Mouse (Mus musculus): ENCODE measurements around the gene Ino80d. TPM values are rescaled to one million over a fixed set of nuclear protein-coding genes. Genes with fewer than 3 reads are reported as not detected.

Gene Ino80d
- polyA plus RNA-seq, 1 experiment from 2014 or later, result 5.9 TPM

DNA sequence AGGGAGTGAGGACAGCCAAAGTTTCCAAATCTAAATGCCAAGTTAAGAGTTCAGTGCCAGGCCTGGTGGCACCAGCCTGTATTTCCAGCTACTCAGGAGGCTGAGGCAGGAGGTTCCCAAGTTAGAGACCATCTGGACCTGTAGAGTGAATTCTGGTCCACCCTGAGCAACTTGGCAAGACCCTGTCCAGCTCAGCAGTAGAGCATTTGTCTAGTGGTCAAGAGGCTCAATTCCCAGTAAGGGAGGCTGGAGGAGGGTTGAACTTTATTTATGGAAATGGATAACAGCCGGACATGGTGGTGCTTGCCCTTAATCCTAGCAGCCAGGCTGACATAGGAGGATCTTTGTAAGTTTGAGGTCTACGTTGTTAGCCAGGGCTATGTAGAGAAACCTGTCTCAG is 38.1 kb downstream of the Ino80d start:
- 88% methylated on average over 2 of the region's 2 CpGs for WGBS
- ATAC-seq (ENCODE audit: low FRiP score, low TSS enrichment) (no peak), DNase-seq (ENCODE audit: low spot score) (no peak)
- Histone ChIP-seq H3K4me1 (replicated peaks; ENCODE audit: control insufficient read depth, insufficient read depth) (no peaks in the 10 kb centered on the region), H3K9me3 (ENCODE audit: control insufficient read depth, low read length) (no peaks in the 10 kb centered on the region), H3K27ac (replicated peaks) (no peak overlapping the region), H3K4me3 (ENCODE audit: low read depth, low read length) (no peak overlapping the region), H3K9ac (ENCODE audit: low read length) (no peak overlapping the region), H3K36me3 (ENCODE audit: control insufficient read depth, insufficient read depth, low read length) (peaks cover 14% of the 10 kb centered on the region), H3K27me3 (ENCODE audit: control insufficient read depth, insufficient read depth, low read length) (no peaks in the 10 kb centered on the region), H3K4me2 (replicated peaks; ENCODE audit: low read depth) (no peak overlapping the region)
- TF ChIP-seq EP300 (optimal IDR thresholded peaks at IDR 0.05) (no peak), CTCF (IDR thresholded peaks at IDR 0.05; ENCODE audit: low read depth) (no peak)

DNA sequence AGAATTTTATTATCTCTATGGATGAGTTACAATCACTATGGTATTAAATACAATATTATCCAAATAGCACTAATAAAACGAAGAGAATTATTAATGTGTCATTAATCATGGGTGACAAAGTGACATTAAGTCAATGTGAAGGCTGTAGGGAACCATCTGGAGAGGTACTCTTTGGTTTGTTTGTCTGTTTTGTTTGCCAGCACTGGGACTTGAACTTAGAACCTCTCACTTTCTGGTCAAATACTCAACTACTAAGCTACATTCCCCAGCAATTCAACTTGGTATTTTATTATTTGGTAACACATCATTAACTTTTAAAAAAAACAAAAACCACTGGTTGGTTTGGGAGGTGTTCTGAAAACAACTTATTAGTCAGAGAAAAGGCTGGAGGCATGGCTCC is 43.1 kb downstream of the Ino80d start:
- Histone ChIP-seq H3K4me3 (ENCODE audit: low read depth, low read length) (no peak overlapping the region), H3K4me1 (replicated peaks; ENCODE audit: control insufficient read depth, insufficient read depth) (no peaks in the 10 kb centered on the region), H3K9me3 (ENCODE audit: control insufficient read depth, low read length) (no peaks in the 10 kb centered on the region), H3K9ac (ENCODE audit: low read length) (no peak overlapping the region), H3K4me2 (replicated peaks; ENCODE audit: low read depth) (no peak overlapping the region), H3K27me3 (ENCODE audit: control insufficient read depth, insufficient read depth, low read length) (no peaks in the 10 kb centered on the region), H3K36me3 (ENCODE audit: control insufficient read depth, insufficient read depth, low read length) (peaks cover 15% of the 10 kb centered on the region), H3K27ac (replicated peaks) (no peak overlapping the region)
- 84% methylated on average over 1 of the region's 1 CpGs for WGBS
- ATAC-seq (ENCODE audit: low FRiP score, low TSS enrichment), result no peak
- TF ChIP-seq CTCF (IDR thresholded peaks at IDR 0.05; ENCODE audit: low read depth) (no peak), EP300 (optimal IDR thresholded peaks at IDR 0.05) (no peak)
- DNase-seq (ENCODE audit: low spot score), result no peak

DNA sequence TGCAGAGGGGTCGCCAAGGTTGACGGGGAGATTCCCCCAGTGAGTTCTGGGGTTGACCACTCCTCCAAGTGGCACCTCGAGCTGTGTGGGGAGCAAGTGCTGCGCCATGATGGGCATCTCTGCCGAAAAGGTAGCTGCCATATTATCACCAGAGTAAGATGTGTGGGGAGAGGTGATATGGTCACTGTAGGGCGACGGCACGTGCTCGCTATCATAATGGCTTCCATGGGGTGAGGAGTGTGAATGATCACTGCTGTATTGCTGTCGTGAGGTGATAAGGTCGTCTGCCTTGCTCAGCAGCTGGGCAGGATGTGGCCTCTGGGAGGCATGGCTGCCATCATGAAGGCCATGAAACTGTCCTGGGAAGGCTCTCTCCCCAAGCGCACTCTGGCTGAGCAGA is 56.1 kb downstream of the Ino80d start:
- Histone ChIP-seq H3K4me2 (replicated peaks; ENCODE audit: low read depth) (no peak overlapping the region), H3K4me1 (replicated peaks; ENCODE audit: control insufficient read depth, insufficient read depth) (no peaks in the 10 kb centered on the region), H3K9ac (ENCODE audit: low read length) (no peak overlapping the region), H3K27ac (replicated peaks) (no peak overlapping the region), H3K9me3 (ENCODE audit: control insufficient read depth, low read length) (no peaks in the 10 kb centered on the region), H3K36me3 (ENCODE audit: control insufficient read depth, insufficient read depth, low read length) (peaks cover 29% of the 10 kb centered on the region), H3K4me3 (ENCODE audit: low read depth, low read length) (no peak overlapping the region), H3K27me3 (ENCODE audit: control insufficient read depth, insufficient read depth, low read length) (no peaks in the 10 kb centered on the region)
- TF ChIP-seq EP300 (optimal IDR thresholded peaks at IDR 0.05), result no peak
- no peak for TF ChIP-seq CTCF (IDR thresholded peaks at IDR 0.05; ENCODE audit: low read depth)
- 93% methylated on average over 12 of the region's 12 CpGs for WGBS
- no peak for DNase-seq (ENCODE audit: low spot score)
- no peak for ATAC-seq (ENCODE audit: low FRiP score, low TSS enrichment)

DNA sequence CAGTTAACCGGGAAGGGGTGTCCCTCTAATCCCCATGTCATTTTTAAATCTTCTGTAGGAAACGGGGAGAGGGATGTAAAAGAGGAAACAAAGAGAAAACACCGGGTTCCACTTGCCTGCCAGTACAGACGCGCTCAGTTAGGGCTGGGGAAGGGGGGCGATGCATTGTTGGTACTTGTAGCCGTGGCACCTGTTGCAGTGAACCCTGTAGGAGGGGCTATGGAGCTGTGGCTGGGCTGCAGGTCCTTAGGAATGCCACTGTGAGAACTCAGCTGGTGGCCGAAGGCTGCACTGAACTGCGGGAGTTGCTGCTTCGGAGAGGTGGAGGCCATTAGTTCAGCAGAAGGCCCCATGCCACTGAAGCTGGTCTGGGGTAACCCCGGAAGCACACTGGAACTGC is 56.6 kb downstream of the Ino80d start:
- no peak overlapping the region for H3K4me3 ChIP-seq (ENCODE audit: low read depth, low read length)
- H3K4me1 ChIP-seq (replicated peaks; ENCODE audit: control insufficient read depth, insufficient read depth), result no peaks in the 10 kb centered on the region
- no peaks in the 10 kb centered on the region for H3K9me3 ChIP-seq (ENCODE audit: control insufficient read depth, low read length)
- no peak overlapping the region for H3K27ac ChIP-seq (replicated peaks)
- H3K9ac ChIP-seq (ENCODE audit: low read length), result no peak overlapping the region
- ATAC-seq (ENCODE audit: low FRiP score, low TSS enrichment), result no peak
- no peaks in the 10 kb centered on the region for H3K27me3 ChIP-seq (ENCODE audit: control insufficient read depth, insufficient read depth, low read length)
- H3K36me3 ChIP-seq (ENCODE audit: control insufficient read depth, insufficient read depth, low read length), result peaks cover 29% of the 10 kb centered on the region
- TF ChIP-seq CTCF (IDR thresholded peaks at IDR 0.05; ENCODE audit: low read depth) (peak; percentile 4; the same call in 1 of the 2 replicates), EP300 (optimal IDR thresholded peaks at IDR 0.05) (no peak)
- DNase-seq (ENCODE audit: low spot score), result no peak
- 83% methylated on average over 11 of the region's 11 CpGs for WGBS
- no peak overlapping the region for H3K4me2 ChIP-seq (replicated peaks; ENCODE audit: low read depth)

DNA sequence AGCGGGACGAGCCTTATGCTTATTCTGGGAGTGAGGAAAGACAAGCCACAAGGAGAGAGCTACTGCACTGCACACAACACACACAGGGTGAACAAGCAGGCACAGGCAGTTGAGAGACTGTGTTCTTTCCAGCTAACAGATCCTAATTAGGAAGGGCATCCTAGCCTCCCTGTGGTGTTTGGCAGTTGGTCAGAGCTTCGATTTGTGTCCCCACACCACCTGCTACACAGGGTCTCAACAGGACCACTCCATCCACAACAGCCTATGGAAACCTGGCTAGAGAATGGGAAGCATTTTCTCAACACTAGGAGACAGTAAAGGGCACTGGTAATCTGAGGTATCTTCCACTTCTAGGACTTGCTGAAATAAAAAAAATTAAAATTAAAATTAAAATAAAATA is 57.1 kb downstream of the Ino80d start:
- WGBS, result 94% methylated on average over 3 of the region's 3 CpGs
- peaks cover 29% of the 10 kb centered on the region for H3K36me3 ChIP-seq (ENCODE audit: control insufficient read depth, insufficient read depth, low read length)
- DNase-seq (ENCODE audit: low spot score) (no peak), ATAC-seq (ENCODE audit: low FRiP score, low TSS enrichment) (no peak)
- H3K4me3 ChIP-seq (ENCODE audit: low read depth, low read length), result no peak overlapping the region
- H3K27ac ChIP-seq (replicated peaks), result no peak overlapping the region
- no peaks in the 10 kb centered on the region for H3K4me1 ChIP-seq (replicated peaks; ENCODE audit: control insufficient read depth, insufficient read depth)
- no peaks in the 10 kb centered on the region for H3K27me3 ChIP-seq (ENCODE audit: control insufficient read depth, insufficient read depth, low read length)
- no peaks in the 10 kb centered on the region for H3K9me3 ChIP-seq (ENCODE audit: control insufficient read depth, low read length)
- no peak overlapping the region for H3K4me2 ChIP-seq (replicated peaks; ENCODE audit: low read depth)
- H3K9ac ChIP-seq (ENCODE audit: low read length), result no peak overlapping the region
- no peak for TF ChIP-seq CTCF (IDR thresholded peaks at IDR 0.05; ENCODE audit: low read depth)
- TF ChIP-seq EP300 (optimal IDR thresholded peaks at IDR 0.05), result no peak

DNA sequence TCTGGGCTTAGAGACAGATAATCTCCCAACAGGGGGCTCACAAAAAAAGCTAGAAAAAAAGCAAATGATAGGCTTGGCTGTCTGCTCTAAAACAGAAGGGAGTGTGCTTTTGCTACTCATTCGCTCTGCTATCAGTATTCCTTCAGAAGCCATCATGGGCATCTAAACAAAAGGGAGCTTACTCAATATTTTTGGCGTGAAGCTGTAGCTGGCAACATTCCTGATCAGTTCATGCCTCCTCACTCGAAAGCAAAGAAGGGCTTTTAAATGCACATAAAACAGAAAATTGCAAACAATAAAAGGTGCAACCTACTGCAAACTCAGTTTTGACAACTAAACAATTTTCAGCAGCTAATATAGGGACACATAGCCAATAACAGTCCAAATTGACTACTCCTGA is 59.1 kb downstream of the Ino80d start:
- no peak overlapping the region for H3K4me3 ChIP-seq (ENCODE audit: low read depth, low read length)
- no peak overlapping the region for H3K4me2 ChIP-seq (replicated peaks; ENCODE audit: low read depth)
- H3K4me1 ChIP-seq (replicated peaks; ENCODE audit: control insufficient read depth, insufficient read depth), result no peaks in the 10 kb centered on the region
- H3K9me3 ChIP-seq (ENCODE audit: control insufficient read depth, low read length), result no peaks in the 10 kb centered on the region
- no peaks in the 10 kb centered on the region for H3K27me3 ChIP-seq (ENCODE audit: control insufficient read depth, insufficient read depth, low read length)
- H3K9ac ChIP-seq (ENCODE audit: low read length), result no peak overlapping the region
- ATAC-seq (ENCODE audit: low FRiP score, low TSS enrichment) (no peak), DNase-seq (ENCODE audit: low spot score) (no peak)
- no peak overlapping the region for H3K27ac ChIP-seq (replicated peaks)
- H3K36me3 ChIP-seq (ENCODE audit: control insufficient read depth, insufficient read depth, low read length), result peaks cover 19% of the 10 kb centered on the region
- WGBS, result 38% methylated on average over 3 of the region's 3 CpGs
- TF ChIP-seq CTCF (IDR thresholded peaks at IDR 0.05; ENCODE audit: low read depth), result no peak
- no peak for TF ChIP-seq EP300 (optimal IDR thresholded peaks at IDR 0.05)
